Mouse (Mus musculus) stomach, postnatal 0 days (tissue): Measurements from ENCODE around the gene Tmem41a.

Source experiments
- CTCF ChIP-seq: IDR thresholded peaks from 2 replicates; pipeline ENCODE4 v1.5.1; 2016; ENCODE audit warnings: antibody characterized with exemption, low read depth, mild to moderate bottlenecking, moderate library complexity
- EP300 ChIP-seq: optimal IDR thresholded peaks from 2 replicates; pipeline ENCODE3; 2016; ENCODE audit warnings: antibody characterized with exemption

DNA sequence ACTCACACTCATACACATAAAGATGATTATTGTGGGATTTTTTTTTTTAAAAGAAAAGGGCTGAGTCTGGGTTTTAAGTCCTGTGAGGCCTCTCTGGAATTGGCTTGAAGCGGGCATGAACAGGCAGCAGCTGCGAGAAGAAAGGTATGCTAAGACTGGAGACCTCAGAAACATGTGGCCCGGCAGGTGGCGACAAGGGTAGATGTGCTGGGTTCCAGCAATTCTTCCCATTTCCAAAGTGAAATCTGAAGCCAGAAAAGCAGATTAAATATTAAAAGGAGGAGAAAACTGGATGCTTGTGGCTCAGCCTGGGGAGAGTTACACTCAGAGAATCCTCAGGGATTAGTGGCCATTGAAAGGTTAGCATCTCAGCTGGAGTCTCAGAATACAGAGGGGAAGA, 24.1 kb upstream of the Tmem41a start:
- peak; percentile 36; the same call in 1 of the 2 replicates for TF ChIP-seq CTCF
- no peak for TF ChIP-seq EP300
